ENCODE assay signal across 9 mouse cellular contexts in the genomic region with DNA sequence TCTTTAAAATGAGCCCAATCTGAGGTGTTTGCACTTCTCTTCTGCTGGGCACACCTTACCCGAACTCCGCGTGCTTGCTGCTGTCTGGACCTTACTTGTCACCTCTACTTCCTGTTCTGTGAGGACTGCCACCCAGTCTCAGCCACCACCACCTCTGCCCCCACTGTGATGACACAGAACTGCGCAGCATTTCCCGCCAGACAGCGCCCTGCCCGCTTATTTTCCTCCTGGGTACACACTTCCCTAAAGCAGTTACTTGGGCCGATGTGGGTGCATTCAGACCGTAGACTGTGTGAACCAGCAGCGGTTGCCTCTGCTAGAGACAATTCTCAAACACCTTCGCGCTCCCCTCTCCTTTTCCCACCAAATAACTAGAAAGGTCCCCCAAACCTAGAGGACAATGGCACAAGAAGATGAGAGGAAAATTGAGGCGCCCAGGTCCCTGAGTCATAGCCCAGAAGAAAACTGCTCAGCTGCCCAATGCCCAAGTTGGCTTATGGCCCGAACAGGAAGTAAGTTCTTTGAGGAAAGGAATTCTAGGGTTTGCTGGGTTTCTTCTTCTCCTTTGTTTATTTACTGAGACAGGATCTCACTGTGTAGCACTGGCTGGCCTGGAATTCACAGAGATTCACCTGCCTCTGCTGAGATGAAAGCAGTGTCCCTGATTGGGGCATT. TPM values are rescaled to one million over a fixed set of nuclear protein-coding genes. Genes with fewer than 3 reads are reported as not detected.
DNase-seq lines count a peak whose midpoint lies in the region; ATAC-seq lines count a peak whose summit lies in the region.
"Had no signal": no experiment of that assay in that cellular context is flagged by ENCODE, and none has a peak within 500 bp of the region (broad histone marks: within the 10 kb centered on the region; RNA-seq: fewer than 3 reads in every experiment).

No protein-coding gene starts in this region.

- peak; percentile 61 to 73 for DNase-seq in CD8-positive naive resting alpha-beta T cell, adult 2 months (ENCODE audit: low read depth in 2 of 2, low spot score in 2 of 2)
- DNase-seq in adrenal gland, postnatal 36 days = peak; percentile 19 to 33
- DNase-seq in kidney, postnatal 36 days = peak; percentile 18 to 36
- DNase-seq in natural killer cell, adult 2 months (ENCODE audit: low spot score in 2 of 2) = peak; percentile 93 to 94
- no peak for DNase-seq in retina, postnatal 1 day

- H3K9me3 ChIP-seq in forebrain, embryonic 13.5 days (replicated peaks) = no peaks in the 10 kb centered on the region

- no peaks in the 10 kb centered on the region for H3K36me3 ChIP-seq in forebrain, embryonic 13.5 days (ENCODE audit: poor library complexity, severe bottlenecking)

- 90% methylated on average over 14 of the region's 14 CpGs for WGBS in forebrain, embryonic 13.5 days

- H3K4me3 ChIP-seq in forebrain, embryonic 13.5 days = no peak overlapping the region

- H3K4me1 ChIP-seq in forebrain, embryonic 13.5 days = no peaks in the 10 kb centered on the region

- H3K9ac ChIP-seq in forebrain, embryonic 13.5 days = no peak overlapping the region

- ATAC-seq in forebrain, embryonic 13.5 days = no peak
- no peak for ATAC-seq in erythroid progenitor cell, adult 5-6 weeks (replicated peaks; ENCODE audit: low FRiP score, poor library complexity, severe bottlenecking)

- no peak overlapping the region for H3K27ac ChIP-seq in forebrain, embryonic 13.5 days

- H3K4me2 ChIP-seq in forebrain, embryonic 13.5 days = no peak overlapping the region

- H3K27me3 ChIP-seq in forebrain, embryonic 13.5 days = no peaks in the 10 kb centered on the region

RNA-seq across cellular contexts. Expression of a gene that starts 12.8 kb away (rescaled TPM):
- not detected for total RNA-seq in adrenal gland, postnatal 36 days (2021)
- polyA plus RNA-seq in forebrain, embryonic 13.5 days (2015; fragmentation: Nextera tagmentation; extraction: Ambion mirVana) = not detected in 2 replicates
- not detected in 2 replicates for total RNA-seq in erythroid progenitor cell, adult 5-6 weeks (2015; ENCODE audit: low replicate concordance)
- not detected in 2 replicates for total RNA-seq in erythroid progenitor cell, adult 5-6 weeks (2017; ENCODE audit: low replicate concordance)
- total RNA-seq: layer of hippocampus, postnatal 10 days had no signal
- polyA plus RNA-seq: embryonic facial prominence, embryonic 11.5 days had no signal

RNA-seq across cellular contexts. Expression of a gene that starts 15.0 kb away (rescaled TPM):
- 10 to 100 TPM; 19.7 to 35.8 TPM for total RNA-seq in adrenal gland, postnatal 36 days (2021)
- polyA plus RNA-seq in forebrain, embryonic 13.5 days (2015; fragmentation: Nextera tagmentation; extraction: Ambion mirVana) = 27.0 and 29.9 TPM in 2 replicates
- 176 and 191 TPM in 2 replicates for total RNA-seq in erythroid progenitor cell, adult 5-6 weeks (2015; ENCODE audit: low replicate concordance)
- total RNA-seq in erythroid progenitor cell, adult 5-6 weeks (2017; ENCODE audit: low replicate concordance) = 72.9 and 78.6 TPM in 2 replicates
